Mouse (Mus musculus): ENCODE measurements around the gene Itih1. TPM values are rescaled to one million over a fixed set of nuclear protein-coding genes. Genes with fewer than 3 reads are reported as not detected.

The Itih1 gene
- not detected for polyA plus RNA-seq (2012; fragmentation: generic; extraction: Trizol)

GRCm38 (mm10) chr14:30943038-30943437, at the start of gene Itih1:
Itih1 (minus strand) TSS chr14:30943289.

DNA sequence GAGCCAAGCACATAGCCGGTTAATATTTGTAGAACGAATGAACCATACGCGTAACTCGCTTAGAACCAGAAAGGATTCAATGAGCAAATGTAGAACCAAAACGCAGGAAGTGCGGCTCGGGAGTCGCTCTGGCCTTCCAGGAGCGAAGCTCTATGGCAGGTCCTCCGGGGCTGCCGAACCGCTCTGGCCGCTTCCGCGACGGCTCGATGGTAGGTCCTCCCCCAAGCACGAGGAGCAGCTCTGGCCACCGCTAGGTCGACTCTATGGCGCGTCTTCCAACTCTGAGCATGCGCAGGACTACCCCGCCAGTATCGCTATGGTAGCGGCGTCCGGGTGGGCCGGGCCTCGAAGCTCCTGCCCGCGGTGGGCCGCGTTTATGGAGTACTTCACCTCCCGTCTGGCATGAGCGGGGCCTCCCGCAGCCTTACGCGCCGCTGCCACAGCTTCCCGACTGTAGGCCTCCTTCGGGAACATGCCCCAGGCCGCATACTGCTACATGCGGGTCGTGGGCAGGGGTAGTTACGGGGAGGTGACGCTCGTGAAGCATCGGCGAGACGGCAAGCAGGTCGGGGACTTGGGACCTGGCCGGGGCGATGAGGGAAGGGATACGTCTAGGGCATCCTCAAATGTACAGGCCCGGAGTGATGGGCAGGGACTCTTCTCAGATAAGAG, 8.2 kb upstream of the Itih1 start, which contains the start of gene Nek4:
TSS of gene Nek4 (plus strand) at position 224 of the 672 bp plus-strand sequence.

GRCm38 (mm10) chr14:30923375-30924105, 19.5 kb downstream of the Itih1 start, which contains the start of gene Itih3:
Itih3 (minus strand) TSS chr14:30923760.

DNA sequence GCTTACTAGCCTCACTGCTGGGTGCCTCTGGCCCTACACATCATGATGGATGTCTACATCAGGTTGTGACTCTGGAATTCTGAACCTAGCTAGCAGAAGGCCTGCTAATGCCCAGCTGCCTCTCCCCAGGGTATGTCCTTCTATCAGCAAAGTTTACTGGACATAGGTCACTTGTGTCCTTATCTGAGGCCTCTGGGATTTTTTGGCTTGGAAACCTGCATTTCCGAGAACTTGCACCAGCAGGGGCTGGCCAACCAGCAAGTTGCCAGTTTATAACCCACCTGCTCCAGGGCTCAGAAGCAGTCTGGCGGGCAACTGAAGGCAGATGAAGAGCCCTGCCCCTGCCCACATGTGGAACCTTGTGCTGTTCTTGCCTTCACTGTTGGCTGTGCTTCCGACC, 56.9 kb downstream of the Itih1 start, which contains the start of gene Itih4:
TSS of gene Itih4 (plus strand) at position 273 of the 400 bp plus-strand sequence.

Other genes starting within 250 kb of the Itih1 start
- 1 to 10 TPM in 1 of 2 experiments, under 1 TPM in 1; 0.70 to 2.8 TPM for gene Sfmbt1, start 228.4 kb downstream of the Itih1 start, polyA plus RNA-seq (2012; fragmentation: generic; extraction: Trizol)
- 10 to 100 TPM in 1 of 2 experiments, 1 to 10 TPM in 1; 9.8 to 11.6 TPM for gene Tmem110, start 117.7 kb downstream of the Itih1 start, polyA plus RNA-seq (2012; fragmentation: generic; extraction: Trizol)
- gene Mustn1, start 64.1 kb downstream of the Itih1 start, polyA plus RNA-seq (2012; fragmentation: generic; extraction: Trizol), result 10 to 100 TPM in 1 of 2 experiments, 1 to 10 TPM in 1; 1.2 to 18.8 TPM
- under 1 TPM; 0.05 TPM for gene Itih4, start 56.8 kb downstream of the Itih1 start, polyA plus RNA-seq (2012; fragmentation: generic; extraction: Trizol)
- gene Itih3, start 19.5 kb downstream of the Itih1 start, polyA plus RNA-seq (2012; fragmentation: generic; extraction: Trizol), result under 1 TPM; 0.02 to 0.05 TPM
- gene Nek4, start 8.1 kb upstream of the Itih1 start, polyA plus RNA-seq (2012; fragmentation: generic; extraction: Trizol), result 1 to 10 TPM in 1 of 2 experiments, under 1 TPM in 1; 0.41 to 5.3 TPM
- gene Glt8d1, start 58.1 kb upstream of the Itih1 start, polyA plus RNA-seq (2012; fragmentation: generic; extraction: Trizol), result 10 to 100 TPM in 1 of 2 experiments, 1 to 10 TPM in 1; 1.9 to 39.1 TPM
- gene Spcs1, start 58.4 kb upstream of the Itih1 start, polyA plus RNA-seq (2012; fragmentation: generic; extraction: Trizol), result 100 to 1,000 TPM in 1 of 2 experiments, 10 to 100 TPM in 1; 93.8 to 262 TPM
- 1 to 10 TPM; 1.5 to 7.7 TPM for gene Pbrm1, start 75.8 kb upstream of the Itih1 start, polyA plus RNA-seq (2012; fragmentation: generic; extraction: Trizol)
- 1 to 10 TPM; 6.0 to 9.3 TPM for gene Gnl3, start 75.9 kb upstream of the Itih1 start, polyA plus RNA-seq (2012; fragmentation: generic; extraction: Trizol)
- 10 to 100 TPM; 53.9 to 87.6 TPM for gene Smim4, start 185.7 kb upstream of the Itih1 start, polyA plus RNA-seq (2012; fragmentation: generic; extraction: Trizol)
- 100 to 1,000 TPM; 119 to 155 TPM for gene Nt5dc2, start 187.8 kb upstream of the Itih1 start, polyA plus RNA-seq (2012; fragmentation: generic; extraction: Trizol)
- under 1 TPM; 0.18 to 0.72 TPM for gene Stab1, start 225.4 kb upstream of the Itih1 start, polyA plus RNA-seq (2012; fragmentation: generic; extraction: Trizol)